Mouse (Mus musculus) lung, adult 2 months (tissue): ENCODE results near the gene Hpn.

Experiments used
- CTCF ChIP-seq: fragments of 200-500 bp; IDR thresholded peaks from 2 replicates; pipeline ENCODE4 v1.5.1; 2011; ENCODE audit warnings: mild to moderate bottlenecking, low read length, control low read depth; ENCODE audit not compliant: insufficient read depth
- POLR2A ChIP-seq: fragments of 200-500 bp; IDR thresholded peaks from 2 replicates; pipeline ENCODE4 v1.6.1; 2011; ENCODE audit warnings: low read depth, mild to moderate bottlenecking, control low read depth, low read length, borderline replicate concordance; ENCODE audit errors: extremely low read depth

DNA sequence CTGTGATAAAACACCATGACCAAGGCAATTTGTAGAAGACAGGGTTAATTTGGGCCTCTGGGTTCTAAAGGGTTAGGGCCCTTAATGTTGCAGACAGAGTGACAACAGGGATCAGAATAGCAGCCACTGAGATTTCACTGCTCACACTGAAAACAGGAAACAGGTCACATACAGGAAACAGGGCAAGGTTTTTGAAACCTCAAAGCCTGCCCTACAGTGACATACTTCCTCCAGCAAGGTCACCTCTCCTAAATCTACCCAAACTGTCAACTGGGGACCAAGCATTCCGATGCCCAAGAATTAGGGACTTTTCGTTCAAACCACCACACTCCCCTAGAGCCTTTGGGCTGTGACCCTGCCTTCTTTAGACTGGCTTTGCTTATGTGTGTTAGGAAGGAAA lies 25.4 kb downstream of the Hpn start:
- TF ChIP-seq POLR2A: no peak
- TF ChIP-seq CTCF: no peak
